Mouse (Mus musculus): ENCODE results near the gene Rnf213.

DNA sequence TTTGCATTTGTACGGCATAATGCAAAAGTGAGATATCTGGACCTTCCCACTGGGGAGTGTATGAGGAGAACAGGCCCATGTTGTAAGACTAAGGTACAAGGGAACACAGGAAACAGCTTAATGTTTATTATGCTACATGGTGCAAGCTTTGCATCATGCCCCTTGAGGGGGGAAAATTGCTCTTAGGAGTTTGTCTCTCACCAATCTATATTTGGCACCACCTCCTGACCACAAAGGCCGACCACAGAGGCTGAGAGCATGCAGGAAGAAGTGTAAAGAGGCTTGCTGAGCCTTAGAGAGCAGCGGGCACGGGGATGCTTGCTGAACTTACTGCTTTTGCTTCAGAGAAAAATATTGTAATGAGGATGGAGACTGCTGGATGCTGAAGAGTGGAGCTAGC is 8.0 kb upstream of the Rnf213 start:
- TF ChIP-seq CTCF (IDR thresholded peaks at IDR 0.05; ENCODE audit: extremely low read depth, insufficient read length, insufficient replicate concordance, low read depth, low read length) (no peak), POLR2A (IDR thresholded peaks at IDR 0.05; ENCODE audit: low read depth, low read length) (no peak)

Data from small intestine, adult 2 months (tissue).